Mouse (Mus musculus): Measurements from ENCODE around the gene Fndc5. TPM values are rescaled to one million over a fixed set of nuclear protein-coding genes. Genes with fewer than 3 reads are reported as not detected.

Gene Fndc5
- polyA plus RNA-seq, 1 experiment from 2014 or later = 1.9 TPM

DNA sequence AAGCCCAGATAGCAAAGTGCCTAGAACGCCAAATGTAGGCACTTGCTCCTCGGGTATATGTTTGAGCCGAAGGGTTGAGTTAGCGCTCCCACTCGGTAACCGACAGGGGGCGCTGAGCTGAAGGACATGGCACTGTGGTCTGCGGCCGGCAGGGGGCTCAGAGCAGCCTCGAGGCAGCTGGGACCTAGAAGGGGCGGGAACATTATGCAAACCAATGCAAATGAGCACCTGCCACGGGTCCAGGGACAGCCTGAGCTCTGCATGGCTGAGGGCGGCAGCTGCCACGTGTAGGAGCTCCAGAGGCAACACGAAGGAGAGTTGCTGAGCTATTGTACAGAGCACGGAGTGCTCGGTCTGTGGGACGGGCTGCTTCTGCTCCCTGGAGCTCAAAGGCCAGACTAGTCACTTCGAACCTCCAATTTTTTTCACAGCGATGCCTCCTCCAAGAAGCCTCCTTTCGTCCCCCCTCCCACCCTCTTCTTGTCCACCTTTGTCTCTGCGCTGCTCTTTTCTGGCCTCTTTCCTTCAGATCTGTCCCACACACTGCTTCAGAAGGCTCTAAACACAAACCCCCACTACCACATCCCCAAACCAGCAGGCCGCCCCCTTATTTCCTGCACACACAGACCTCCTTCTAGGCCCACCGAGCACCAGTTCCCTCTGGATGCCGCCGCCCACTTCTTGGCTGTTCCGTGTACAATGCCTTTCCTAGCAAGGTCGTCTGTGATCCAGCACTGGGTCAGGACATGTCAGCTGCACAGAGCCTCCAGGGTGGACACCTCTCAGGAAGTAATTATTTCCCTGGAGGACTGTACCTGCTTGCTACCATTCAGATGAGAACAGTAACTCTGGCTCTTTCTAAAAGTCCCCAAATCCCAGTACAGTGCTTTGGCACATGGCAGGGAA lies 23.5 kb upstream of the Fndc5 start:
- Histone ChIP-seq H3K27me3 (peaks cover 8% of the 10 kb centered on the region), H3K27ac (peak overlapping the region; percentile 62), H3K4me2 (replicated peaks) (no peak overlapping the region), H3K9me3 (no peaks in the 10 kb centered on the region), H3K4me3 (replicated peaks) (no peak overlapping the region), H3K4me1 (replicated peaks) (peaks cover 20% of the 10 kb centered on the region), H3K36me3 (no peaks in the 10 kb centered on the region), H3K9ac (replicated peaks) (no peak overlapping the region)
- peak; percentile 93 for ATAC-seq
- WGBS = 28% methylated on average over 28 of the region's 28 CpGs

DNA sequence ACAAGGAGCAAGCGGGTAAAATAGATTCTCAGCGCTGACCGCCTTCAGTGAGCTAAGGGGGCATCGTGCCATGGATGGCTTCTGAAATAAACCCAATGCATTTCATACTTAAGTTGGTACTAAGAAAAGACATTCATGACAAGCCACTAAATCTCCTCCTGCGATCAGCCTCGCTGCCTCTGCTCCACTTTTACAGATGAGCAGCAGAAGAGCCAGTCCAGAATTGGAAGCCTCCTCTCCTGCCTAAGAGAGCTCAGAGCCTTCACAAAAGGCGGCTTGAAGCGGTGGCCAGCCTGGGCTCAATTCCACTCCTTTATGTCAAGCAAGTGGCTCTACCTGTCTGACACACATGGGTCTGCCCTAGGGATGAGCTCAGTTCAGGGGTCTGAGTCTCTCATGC lies 20.1 kb upstream of the Fndc5 start:
- H3K4me2 ChIP-seq (replicated peaks) = no peak overlapping the region
- no peak overlapping the region for H3K9ac ChIP-seq (replicated peaks)
- no peak overlapping the region for H3K4me3 ChIP-seq (replicated peaks)
- no peaks in the 10 kb centered on the region for H3K9me3 ChIP-seq
- H3K27me3 ChIP-seq = peaks cover 41% of the 10 kb centered on the region
- 97% methylated on average over 8 of the region's 8 CpGs for WGBS
- peaks cover 37% of the 10 kb centered on the region for H3K4me1 ChIP-seq (replicated peaks)
- ATAC-seq = no peak
- H3K36me3 ChIP-seq = no peaks in the 10 kb centered on the region
- H3K27ac ChIP-seq = no peak overlapping the region

DNA sequence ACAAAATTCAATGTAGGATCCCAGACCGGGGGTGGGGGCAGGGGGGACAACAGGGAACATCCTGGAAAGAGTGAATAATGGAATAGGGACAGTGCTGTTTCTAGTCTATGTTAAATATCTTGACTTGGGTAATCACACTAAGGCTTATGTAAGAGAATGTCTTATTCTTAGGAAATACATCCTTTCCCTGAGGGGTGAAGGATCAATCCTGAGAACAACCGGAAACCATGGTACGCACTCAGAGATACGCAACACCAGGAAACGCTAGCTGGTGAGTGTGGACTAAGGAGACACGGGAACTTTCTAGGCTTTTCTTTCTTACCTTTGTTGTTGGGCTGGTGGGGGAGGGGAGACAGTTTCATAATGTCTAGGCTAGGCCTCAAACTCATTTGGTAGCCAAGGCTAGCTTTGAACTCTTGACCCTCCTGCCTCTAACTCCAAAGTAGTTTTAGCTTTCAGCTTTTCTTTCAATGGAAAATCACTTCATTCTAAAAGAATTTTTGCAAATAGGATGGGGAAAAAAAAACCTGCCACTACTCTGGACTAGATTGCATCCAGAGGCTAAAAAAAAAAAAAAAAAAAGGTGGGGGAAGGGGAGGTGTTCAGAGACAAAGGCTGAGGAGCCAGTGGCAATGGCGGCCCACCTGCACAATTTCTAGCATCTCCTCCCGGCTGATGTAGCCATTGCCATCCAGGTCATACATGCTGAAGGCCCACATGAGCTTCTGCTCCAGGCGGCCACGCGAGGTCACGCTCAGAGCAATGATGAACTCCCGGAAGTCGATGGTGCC lies 18.9 kb upstream of the Fndc5 start:
- ATAC-seq = no peak
- H3K27me3 ChIP-seq = peaks cover 51% of the 10 kb centered on the region

DNA sequence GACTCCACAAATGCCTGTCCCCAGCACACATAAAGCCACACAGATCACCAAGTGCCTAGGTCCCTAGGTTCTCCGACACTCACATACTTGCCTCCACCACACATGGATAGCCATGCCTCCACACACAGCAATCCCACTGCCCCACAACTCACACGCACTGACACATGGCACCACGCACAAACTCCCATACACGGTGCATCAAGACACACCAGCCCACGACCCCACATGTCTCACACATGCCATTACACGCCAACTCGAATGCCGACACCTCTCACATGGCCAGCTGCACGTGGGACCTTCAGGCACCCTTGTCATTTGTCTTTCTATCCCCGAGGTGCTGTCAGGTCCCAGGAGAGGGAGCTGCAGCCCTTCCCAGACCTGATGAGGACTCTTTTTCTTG lies 17.1 kb upstream of the Fndc5 start:
- no peak overlapping the region for H3K4me3 ChIP-seq (replicated peaks)
- no peak overlapping the region for H3K4me2 ChIP-seq (replicated peaks)
- peaks cover 65% of the 10 kb centered on the region for H3K27me3 ChIP-seq
- no peaks in the 10 kb centered on the region for H3K36me3 ChIP-seq
- 78% methylated on average over 10 of the region's 10 CpGs for WGBS
- no peaks in the 10 kb centered on the region for H3K9me3 ChIP-seq
- no peak for ATAC-seq
- peaks cover 31% of the 10 kb centered on the region for H3K4me1 ChIP-seq (replicated peaks)
- H3K9ac ChIP-seq (replicated peaks) = no peak overlapping the region
- no peak overlapping the region for H3K27ac ChIP-seq

More for the DNA sequence above, 18.9 kb upstream of the Fndc5 start:
- Histone ChIP-seq H3K9ac (replicated peaks) (no peak overlapping the region), H3K36me3 (no peaks in the 10 kb centered on the region), H3K4me3 (replicated peaks) (no peak overlapping the region), H3K4me2 (replicated peaks) (no peak overlapping the region), H3K9me3 (no peaks in the 10 kb centered on the region), H3K27ac (no peak overlapping the region), H3K4me1 (replicated peaks) (peaks cover 38% of the 10 kb centered on the region)
- 88% methylated on average over 14 of the region's 14 CpGs for WGBS

DNA sequence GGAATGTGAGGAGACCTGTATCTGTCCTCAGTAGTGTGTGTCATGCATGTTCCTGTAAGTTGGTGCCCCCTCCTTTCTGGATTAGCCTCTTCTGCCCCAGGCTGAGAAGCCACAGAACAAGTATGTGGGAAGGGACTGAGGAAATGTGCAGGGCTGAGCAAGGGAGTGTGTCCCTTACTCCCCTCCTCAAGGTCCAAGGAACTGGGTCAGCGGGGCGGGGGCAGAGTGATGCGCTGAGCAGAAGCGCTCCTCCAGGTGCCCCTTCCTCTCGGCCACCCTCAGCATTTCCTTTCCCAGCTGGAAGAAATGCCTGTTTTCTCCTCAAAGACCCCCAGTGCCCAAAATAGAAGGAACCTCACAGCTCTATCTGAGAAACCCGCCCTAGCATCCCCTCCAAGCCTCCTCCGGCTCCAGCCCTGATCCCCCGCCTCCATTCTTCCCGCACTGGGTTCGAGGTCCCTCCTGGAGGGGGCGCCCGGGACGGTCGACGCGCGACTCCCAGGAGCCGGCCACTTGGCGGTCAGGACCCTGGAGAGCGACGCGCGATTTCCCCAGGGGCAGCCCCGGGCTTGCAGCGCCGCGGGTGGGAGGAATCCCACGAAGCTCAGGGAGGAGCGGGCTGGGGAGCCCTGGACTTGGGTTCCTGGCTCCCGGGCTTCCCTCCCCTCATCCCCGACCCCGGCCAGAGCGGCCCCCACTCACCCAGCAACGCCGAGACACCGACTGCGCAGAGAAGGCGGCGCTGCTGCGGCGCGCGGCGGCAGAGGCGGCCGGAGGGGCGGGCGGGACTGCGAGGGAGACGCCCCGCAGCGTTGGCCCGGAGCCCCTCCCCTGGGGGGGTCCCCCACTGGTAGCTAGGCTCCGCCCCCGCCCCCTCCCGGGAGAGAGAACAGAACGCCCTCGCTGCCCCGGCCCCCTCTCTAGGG lies 16.0 kb upstream of the Fndc5 start:
- Histone ChIP-seq H3K9me3 (no peaks in the 10 kb centered on the region), H3K4me2 (replicated peaks) (peak overlapping the region; percentile 93), H3K27ac (no peak overlapping the region), H3K4me1 (replicated peaks) (peaks cover 33% of the 10 kb centered on the region), H3K36me3 (no peaks in the 10 kb centered on the region), H3K27me3 (peaks cover 73% of the 10 kb centered on the region), H3K9ac (replicated peaks) (peak overlapping the region; percentile 65), H3K4me3 (replicated peaks) (peak overlapping the region; percentile 46)
- under 1% methylated on average over 45 of the region's 59 CpGs for WGBS
- peak; percentile 56 for ATAC-seq

DNA sequence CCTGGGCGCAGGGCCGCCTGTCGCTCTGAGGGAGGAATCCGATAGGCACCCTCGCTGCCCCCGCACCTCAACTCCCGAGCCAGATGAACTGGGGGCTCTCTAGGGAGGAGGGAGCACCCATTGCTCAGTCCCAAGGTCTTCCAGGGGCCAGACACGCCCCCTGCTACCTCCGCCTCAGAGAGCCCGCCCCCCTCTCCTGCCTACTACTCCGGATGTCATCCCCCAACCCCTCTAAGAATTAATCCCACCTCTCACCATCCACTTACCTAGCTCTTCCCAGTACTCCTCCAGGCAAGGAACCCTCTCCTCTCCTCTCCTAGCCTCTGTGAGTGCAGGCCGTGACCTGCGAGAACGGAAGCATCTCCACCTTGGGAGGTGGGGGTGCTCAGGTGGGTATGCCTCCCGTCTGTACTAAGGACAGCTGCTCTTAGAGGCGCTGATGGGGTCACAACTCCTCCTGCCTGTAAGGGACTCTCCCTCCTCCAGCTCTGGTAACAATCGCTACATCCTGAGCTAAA lies 15.2 kb upstream of the Fndc5 start, which contains the start of gene Hpca:
Gene Hpca (minus strand): TSS at position 468 of the 518 bp plus-strand sequence.
- Histone ChIP-seq H3K27me3 (peaks cover 76% of the 10 kb centered on the region), H3K36me3 (no peaks in the 10 kb centered on the region), H3K27ac (no peak within 1 kb of the TSS), H3K4me2 (replicated peaks) (peak within 1 kb of the TSS; percentile 93), H3K4me3 (replicated peaks) (peak within 1 kb of the TSS; percentile 46), H3K9ac (replicated peaks) (peak within 1 kb of the TSS; percentile 65), H3K4me1 (replicated peaks) (peaks cover 41% of the 10 kb centered on the region), H3K9me3 (no peaks in the 10 kb centered on the region)
- ATAC-seq = peak; percentile 37
- WGBS = 1% methylated on average over 17 of the region's 17 CpGs

DNA sequence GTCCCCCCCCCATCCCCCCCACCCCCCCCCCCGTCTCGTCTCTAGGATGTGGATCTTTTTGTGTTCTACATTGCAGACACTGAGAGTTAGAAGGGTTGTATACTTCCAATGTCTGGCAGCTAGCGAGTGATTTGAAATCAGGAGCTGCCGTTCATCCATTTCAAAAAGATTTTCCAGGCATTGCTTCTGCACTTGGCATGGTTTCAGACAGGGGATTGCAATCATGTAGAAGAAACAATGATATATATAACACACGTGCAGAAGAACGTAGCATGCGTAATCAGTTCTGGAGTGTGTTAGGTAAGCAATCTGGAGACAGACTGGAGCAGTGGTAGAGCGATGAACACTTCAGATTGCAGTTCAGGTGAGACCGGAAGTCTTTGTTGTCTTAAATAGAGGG lies 14.7 kb upstream of the Fndc5 start:
- H3K4me1 ChIP-seq (replicated peaks) = peaks cover 41% of the 10 kb centered on the region
- peaks cover 73% of the 10 kb centered on the region for H3K27me3 ChIP-seq
- H3K9me3 ChIP-seq = no peaks in the 10 kb centered on the region
- no peak for ATAC-seq
- H3K9ac ChIP-seq (replicated peaks) = no peak overlapping the region
- no peak overlapping the region for H3K27ac ChIP-seq
- WGBS = 37% methylated on average over 9 of the region's 9 CpGs
- no peaks in the 10 kb centered on the region for H3K36me3 ChIP-seq
- H3K4me2 ChIP-seq (replicated peaks) = peak overlapping the region; percentile 93; the same call in 1 of the 2 replicates
- H3K4me3 ChIP-seq (replicated peaks) = no peak overlapping the region

DNA sequence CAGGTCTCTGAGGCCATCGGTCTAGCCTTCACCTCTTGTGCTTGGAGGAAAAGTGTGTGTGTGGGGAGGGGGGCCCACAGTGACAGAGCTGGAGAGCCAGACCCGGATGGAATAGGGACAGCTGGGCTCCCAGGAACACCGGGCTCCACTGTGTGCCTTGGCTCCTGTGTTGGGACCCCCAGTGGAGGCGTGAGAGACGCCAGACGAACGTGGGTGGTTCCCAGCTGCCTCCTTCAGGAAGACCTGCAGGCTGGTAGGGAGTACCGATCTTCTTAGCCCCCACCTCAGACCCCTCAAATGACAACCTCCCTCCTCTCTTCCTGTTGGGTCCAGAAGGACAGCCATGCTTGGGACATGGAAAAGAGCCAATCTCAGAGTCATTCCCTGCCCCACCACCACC lies 14.1 kb upstream of the Fndc5 start:
- Histone ChIP-seq H3K36me3 (no peaks in the 10 kb centered on the region), H3K4me3 (replicated peaks) (no peak overlapping the region), H3K4me1 (replicated peaks) (peaks cover 41% of the 10 kb centered on the region), H3K27me3 (peaks cover 71% of the 10 kb centered on the region), H3K4me2 (replicated peaks) (no peak overlapping the region), H3K9ac (replicated peaks) (no peak overlapping the region), H3K9me3 (no peaks in the 10 kb centered on the region), H3K27ac (no peak overlapping the region)
- WGBS = 50% methylated on average over 8 of the region's 8 CpGs
- ATAC-seq = no peak

DNA sequence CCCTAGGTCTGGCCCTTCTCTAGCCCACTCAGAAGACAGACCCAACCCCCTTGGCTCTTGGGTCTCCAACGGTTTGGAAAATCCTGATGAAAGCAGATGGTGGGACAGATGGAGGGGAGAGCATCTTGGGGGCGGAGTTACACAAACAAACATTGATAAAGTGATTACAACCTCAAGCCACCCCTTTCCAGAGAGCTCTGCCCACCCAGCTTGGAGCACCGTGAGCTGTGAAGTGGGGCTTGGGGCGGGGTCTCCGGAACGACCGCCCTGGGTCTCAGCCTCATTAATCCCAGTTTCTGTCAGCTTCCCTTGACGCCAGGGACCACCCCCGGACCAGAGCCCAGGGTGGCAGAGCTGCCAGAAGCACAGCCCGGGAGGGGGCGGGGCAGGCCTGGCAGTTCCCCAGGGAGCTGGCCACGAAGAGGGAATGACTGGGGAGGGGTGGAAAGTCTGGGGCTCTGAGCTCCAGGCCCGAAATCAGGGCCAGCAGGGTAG lies 12.1 kb upstream of the Fndc5 start:
- WGBS = 8% methylated on average over 13 of the region's 13 CpGs
- Histone ChIP-seq H3K27ac (no peak overlapping the region; the same call in 1 of the 2 replicates), H3K4me1 (replicated peaks) (peaks cover 58% of the 10 kb centered on the region), H3K4me3 (replicated peaks) (no peak overlapping the region), H3K4me2 (replicated peaks) (peak overlapping the region; percentile 45), H3K9me3 (no peaks in the 10 kb centered on the region), H3K36me3 (no peaks in the 10 kb centered on the region), H3K27me3 (peaks cover 55% of the 10 kb centered on the region), H3K9ac (replicated peaks) (peak overlapping the region; percentile 14; the same call in 1 of the 2 replicates)
- no peak; the same call in 1 of the 2 replicates for ATAC-seq

DNA sequence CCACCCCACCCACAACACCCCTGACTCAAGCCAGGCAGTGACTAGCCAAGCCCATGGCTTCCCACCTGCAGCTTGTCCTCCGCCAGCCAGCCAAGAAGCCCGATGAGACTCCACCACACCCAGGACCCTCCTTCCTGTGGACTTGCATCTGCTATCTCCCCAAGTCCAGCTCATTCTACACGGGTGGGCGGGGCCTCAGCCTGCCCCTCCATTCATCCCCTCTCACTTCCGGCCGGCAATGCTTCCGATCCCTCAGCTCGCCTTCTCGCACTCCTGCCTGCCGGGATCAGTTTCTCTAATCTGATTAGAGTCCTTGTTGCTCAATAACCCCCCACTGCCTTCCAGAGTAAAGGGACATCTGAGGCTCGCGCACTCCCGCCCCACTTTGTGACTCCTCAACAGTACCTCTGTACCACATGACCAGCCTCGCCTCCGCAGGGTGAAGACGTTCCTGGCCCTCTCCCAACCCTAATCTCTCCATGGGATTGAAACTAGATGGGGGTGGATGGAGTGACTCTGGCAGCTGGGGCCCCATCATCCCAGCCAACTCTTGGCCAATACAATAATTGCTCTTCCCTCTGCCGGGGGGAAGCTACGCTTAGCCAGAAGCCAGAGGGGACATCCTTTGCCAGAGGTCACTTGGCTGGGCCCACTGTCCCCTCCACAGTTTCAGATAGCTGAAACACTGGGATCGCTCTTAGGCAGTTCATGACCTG lies 10.9 kb upstream of the Fndc5 start:
- no peak overlapping the region for H3K27ac ChIP-seq
- H3K9ac ChIP-seq (replicated peaks) = no peak overlapping the region
- peak overlapping the region; percentile 22 for H3K4me3 ChIP-seq (replicated peaks)
- peaks cover 61% of the 10 kb centered on the region for H3K4me1 ChIP-seq (replicated peaks)
- no peaks in the 10 kb centered on the region for H3K9me3 ChIP-seq
- H3K4me2 ChIP-seq (replicated peaks) = peak overlapping the region; percentile 45
- 10% methylated on average over 19 of the region's 19 CpGs for WGBS
- no peaks in the 10 kb centered on the region for H3K36me3 ChIP-seq
- no peak for ATAC-seq
- peaks cover 45% of the 10 kb centered on the region for H3K27me3 ChIP-seq
